Mouse (Mus musculus): ENCODE measurements at regions not wholly inside any gene's neighbourhood (a gene's known extent, or its start where the extent isn't known, plus 50 kb on each side); places are given as distances from the start of the nearest gene placed in this dataset.

GRCm38 (mm10) chr6:98499721-98500120 is 157.2 kb upstream of the Gm765 start:
- Histone ChIP-seq H3K36me3 (ENCODE audit: control insufficient read depth, insufficient read depth, low read length) (no peaks in the 10 kb centered on the region), H3K4me3 (ENCODE audit: insufficient read depth, low read depth, low read length) (no peak overlapping the region), H3K79me2 (ENCODE audit: control insufficient read depth, insufficient read depth, low read length) (no peaks in the 10 kb centered on the region), H3K4me1 (ENCODE audit: control insufficient read depth, insufficient read depth, low read length) (no peaks in the 10 kb centered on the region), H3K9ac (ENCODE audit: low read depth, low read length) (no peak overlapping the region), H3K27me3 (ENCODE audit: control insufficient read depth, insufficient read depth, low read length) (no peaks in the 10 kb centered on the region), H3K27ac (replicated peaks; ENCODE audit: insufficient read depth, low read depth, low read length) (no peak overlapping the region)
- 84% methylated on average over 5 of the region's 5 CpGs for WGBS
- DNase-seq (ENCODE audit: extremely low read depth, low read depth, low spot score) = peak; percentile 8
- TF ChIP-seq POLR2A (IDR thresholded peaks at IDR 0.05; ENCODE audit: extremely low read depth, insufficient read depth, low read length) (no peak), CTCF (IDR thresholded peaks at IDR 0.05; ENCODE audit: low read depth, low read length) (no peak)

GRCm38 (mm10) chr6:98486626-98487025 is 144.1 kb upstream of the Gm765 start:
- Histone ChIP-seq H3K79me2 (ENCODE audit: control insufficient read depth, insufficient read depth, low read length) (no peaks in the 10 kb centered on the region), H3K4me3 (ENCODE audit: insufficient read depth, low read depth, low read length) (no peak overlapping the region), H3K4me1 (ENCODE audit: control insufficient read depth, insufficient read depth, low read length) (no peaks in the 10 kb centered on the region), H3K27ac (replicated peaks; ENCODE audit: insufficient read depth, low read depth, low read length) (no peak overlapping the region), H3K9ac (ENCODE audit: low read depth, low read length) (no peak overlapping the region), H3K27me3 (ENCODE audit: control insufficient read depth, insufficient read depth, low read length) (no peaks in the 10 kb centered on the region), H3K36me3 (ENCODE audit: control insufficient read depth, insufficient read depth, low read length) (no peaks in the 10 kb centered on the region)
- 90% methylated on average over 3 of the region's 3 CpGs for WGBS
- no peak for DNase-seq (ENCODE audit: extremely low read depth, low read depth, low spot score)
- TF ChIP-seq CTCF (IDR thresholded peaks at IDR 0.05; ENCODE audit: low read depth, low read length) = no peak

- H3K27ac ChIP-seq (replicated peaks; ENCODE audit: insufficient read depth, low read depth, low read length) = no peak overlapping the region
- H3K79me2 ChIP-seq (ENCODE audit: control insufficient read depth, insufficient read depth, low read length) = no peaks in the 10 kb centered on the region
- no peak overlapping the region for H3K4me3 ChIP-seq (ENCODE audit: insufficient read depth, low read depth, low read length)
- no peaks in the 10 kb centered on the region for H3K4me1 ChIP-seq (ENCODE audit: control insufficient read depth, insufficient read depth, low read length)
- 66% methylated on average over 3 of the region's 3 CpGs for WGBS
- TF ChIP-seq CTCF (IDR thresholded peaks at IDR 0.05; ENCODE audit: low read depth, low read length) (no peak), POLR2A (IDR thresholded peaks at IDR 0.05; ENCODE audit: extremely low read depth, insufficient read depth, low read length) (no peak)
- no peak overlapping the region for H3K9ac ChIP-seq (ENCODE audit: low read depth, low read length)
- no peaks in the 10 kb centered on the region for H3K27me3 ChIP-seq (ENCODE audit: control insufficient read depth, insufficient read depth, low read length)
- no peaks in the 10 kb centered on the region for H3K36me3 ChIP-seq (ENCODE audit: control insufficient read depth, insufficient read depth, low read length)
- no peak for DNase-seq (ENCODE audit: extremely low read depth, low read depth, low spot score)
These were observed 141.0 kb upstream of the Gm765 start for GRCm38 (mm10) chr6:98483319-98484123.

GRCm38 (mm10) chr6:98482319-98482718 is 139.8 kb upstream of the Gm765 start:
- DNase-seq (ENCODE audit: extremely low read depth, low read depth, low spot score) = no peak

GRCm38 (mm10) chr6:98467563-98467962 is 125.0 kb upstream of the Gm765 start:
- Histone ChIP-seq H3K36me3 (ENCODE audit: control insufficient read depth, insufficient read depth, low read length) (no peaks in the 10 kb centered on the region), H3K27ac (replicated peaks; ENCODE audit: insufficient read depth, low read depth, low read length) (no peak overlapping the region), H3K4me3 (ENCODE audit: insufficient read depth, low read depth, low read length) (no peak overlapping the region), H3K9ac (ENCODE audit: low read depth, low read length) (no peak overlapping the region), H3K4me1 (ENCODE audit: control insufficient read depth, insufficient read depth, low read length) (no peaks in the 10 kb centered on the region), H3K27me3 (ENCODE audit: control insufficient read depth, insufficient read depth, low read length) (no peaks in the 10 kb centered on the region), H3K79me2 (ENCODE audit: control insufficient read depth, insufficient read depth, low read length) (no peaks in the 10 kb centered on the region)
- TF ChIP-seq POLR2A (IDR thresholded peaks at IDR 0.05; ENCODE audit: extremely low read depth, insufficient read depth, low read length) = no peak
- no peak for TF ChIP-seq CTCF (IDR thresholded peaks at IDR 0.05; ENCODE audit: low read depth, low read length)
- no peak for DNase-seq (ENCODE audit: extremely low read depth, low read depth, low spot score)

More at GRCm38 (mm10) chr6:98482319-98482718, 139.8 kb upstream of the Gm765 start:
- H3K27me3 ChIP-seq (ENCODE audit: control insufficient read depth, insufficient read depth, low read length) = no peaks in the 10 kb centered on the region
- H3K9ac ChIP-seq (ENCODE audit: low read depth, low read length) = no peak overlapping the region
- TF ChIP-seq POLR2A (IDR thresholded peaks at IDR 0.05; ENCODE audit: extremely low read depth, insufficient read depth, low read length) = no peak
- no peak for TF ChIP-seq CTCF (IDR thresholded peaks at IDR 0.05; ENCODE audit: low read depth, low read length)
- 87% methylated on average over 2 of the region's 2 CpGs for WGBS
- no peak overlapping the region for H3K4me3 ChIP-seq (ENCODE audit: insufficient read depth, low read depth, low read length)
- H3K27ac ChIP-seq (replicated peaks; ENCODE audit: insufficient read depth, low read depth, low read length) = no peak overlapping the region
- no peaks in the 10 kb centered on the region for H3K79me2 ChIP-seq (ENCODE audit: control insufficient read depth, insufficient read depth, low read length)
- no peaks in the 10 kb centered on the region for H3K4me1 ChIP-seq (ENCODE audit: control insufficient read depth, insufficient read depth, low read length)
- no peaks in the 10 kb centered on the region for H3K36me3 ChIP-seq (ENCODE audit: control insufficient read depth, insufficient read depth, low read length)

GRCm38 (mm10) chr6:98452277-98452676 is 109.7 kb upstream of the Gm765 start:
- Histone ChIP-seq H3K4me1 (ENCODE audit: control insufficient read depth, insufficient read depth, low read length) (no peaks in the 10 kb centered on the region), H3K9ac (ENCODE audit: low read depth, low read length) (no peak overlapping the region), H3K4me3 (ENCODE audit: insufficient read depth, low read depth, low read length) (no peak overlapping the region), H3K79me2 (ENCODE audit: control insufficient read depth, insufficient read depth, low read length) (no peaks in the 10 kb centered on the region), H3K36me3 (ENCODE audit: control insufficient read depth, insufficient read depth, low read length) (no peaks in the 10 kb centered on the region), H3K27ac (replicated peaks; ENCODE audit: insufficient read depth, low read depth, low read length) (no peak overlapping the region), H3K27me3 (ENCODE audit: control insufficient read depth, insufficient read depth, low read length) (no peaks in the 10 kb centered on the region)
- WGBS = 83% methylated on average over 7 of the region's 7 CpGs
- DNase-seq (ENCODE audit: extremely low read depth, low read depth, low spot score) = no peak
- TF ChIP-seq POLR2A (IDR thresholded peaks at IDR 0.05; ENCODE audit: extremely low read depth, insufficient read depth, low read length) (no peak), CTCF (IDR thresholded peaks at IDR 0.05; ENCODE audit: low read depth, low read length) (no peak)
